Mouse (Mus musculus) intestine, postnatal 0 days (tissue): ENCODE data around the gene Mlana. TPM values are rescaled to one million over a fixed set of nuclear protein-coding genes. Genes with fewer than 3 reads are reported as not detected.

ENCODE experiments used
- ATAC-seq: fragments of 200-750 bp; cut with Nextera tagmentation; 2 replicates; pipeline ENCODE4 v1.8.0; 2017; ENCODE audit warnings: mild to moderate bottlenecking, moderate TSS enrichment, moderate library complexity
- H3K27ac ChIP-seq: fragments of 300-500 bp; sonication (generic); 2 replicates; pipeline ENCODE4 v1.5.1; 2014; ENCODE audit warnings: mild to moderate bottlenecking, low read depth, low read length, moderate library complexity
- H3K27me3 ChIP-seq: fragments of 300-500 bp; sonication (generic); replicated peaks from 2 replicates; pipeline ENCODE4 v1.6.1; 2014; ENCODE audit warnings: low read length, mixed read lengths; ENCODE audit not compliant: control insufficient read depth, insufficient read depth
- H3K36me3 ChIP-seq: fragments of 300-500 bp; sonication (generic); 2 replicates; pipeline ENCODE4 v1.6.1; 2014; ENCODE audit warnings: mild to moderate bottlenecking, moderate library complexity; ENCODE audit not compliant: control insufficient read depth, insufficient read depth
- H3K4me1 ChIP-seq: fragments of 300-500 bp; sonication (generic); replicated peaks from 2 replicates; pipeline ENCODE4 v1.6.1; 2014; ENCODE audit warnings: antibody characterized with exemption, low read length, mixed read lengths; ENCODE audit not compliant: control insufficient read depth, insufficient read depth
- H3K4me2 ChIP-seq: fragments of 300-500 bp; sonication (generic); replicated peaks from 2 replicates; pipeline ENCODE4 v1.6.1; 2014; ENCODE audit warnings: low read depth, mild to moderate bottlenecking, moderate library complexity
- H3K4me3 ChIP-seq: fragments of 300-500 bp; sonication (generic); 2 replicates; pipeline ENCODE4 v1.5.1; 2014; ENCODE audit warnings: low read depth, low read length
- H3K9ac ChIP-seq: fragments of 300-500 bp; sonication (generic); 2 replicates; pipeline ENCODE4 v1.6.1; 2014; ENCODE audit warnings: mild to moderate bottlenecking, low read depth, low read length
- H3K9me3 ChIP-seq: fragments of 300-500 bp; sonication (generic); 2 replicates; pipeline ENCODE4 v1.6.1; 2016; ENCODE audit warnings: mixed run types; ENCODE audit not compliant: control insufficient read depth
- CTCF ChIP-seq: sonication (generic); IDR thresholded peaks from 2 replicates; pipeline ENCODE4 v1.5.1; 2016; ENCODE audit warnings: low read depth, mild to moderate bottlenecking, control low read depth, antibody characterized with exemption, moderate library complexity
- WGBS: fragments of 180-500 bp; shearing (Covaris S2); extraction: QIAGEN DNeasy Blood & Tissue Kit; methylation state at CpG from one replicate; pipeline ENCODE4 v1.1.7; 2014; 5-methylcytosine and 5-hydroxymethylcytosine counted together
- polyA plus RNA-seq: library from polyadenylated mRNA; unstranded; fragments of >200 nt; fragmentation: Nextera tagmentation; extraction: Ambion mirVana; gene quantifications from 2 replicates; pipeline ENCODE4 v1.2.1, GENCODE M21; 2015

The Mlana gene
- polyA plus RNA-seq, 1 experiment from 2014 or later = 2.7 TPM

DNA sequence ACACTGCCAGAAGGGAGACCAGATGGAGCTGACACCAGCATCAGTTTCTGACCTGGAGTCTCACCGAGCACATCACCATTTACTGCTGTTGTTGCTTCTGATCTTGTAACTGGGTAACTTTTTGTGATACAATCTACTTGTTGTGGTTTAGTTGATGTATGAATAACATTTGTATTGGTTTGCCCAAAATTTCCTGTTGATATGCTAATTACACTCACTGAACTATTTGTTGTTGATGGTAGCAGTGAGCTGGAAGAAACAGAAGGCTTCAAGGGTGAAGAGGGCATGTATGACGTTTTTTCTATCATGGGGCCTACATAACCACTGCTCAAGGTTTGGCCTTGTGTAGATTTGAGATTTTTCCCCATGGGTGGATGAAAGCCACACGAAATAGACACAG, 20.2 kb downstream of the Mlana start:
- Histone ChIP-seq H3K27ac (no peak overlapping the region), H3K36me3 (peaks cover 27% of the 10 kb centered on the region), H3K4me1 (no peaks in the 10 kb centered on the region; the same call in 1 of the 2 replicates), H3K4me2 (no peak overlapping the region), H3K9ac (no peak overlapping the region), H3K4me3 (no peak overlapping the region), H3K9me3 (no peaks in the 10 kb centered on the region), H3K27me3 (no peaks in the 10 kb centered on the region)
- ATAC-seq = no peak
- no peak for TF ChIP-seq CTCF
- 86% methylated on average over 3 of the region's 3 CpGs for WGBS

GRCm38 (mm10) chr19:29718476-29718875, 20.9 kb downstream of the Mlana start:
- H3K9me3 ChIP-seq = no peaks in the 10 kb centered on the region
- no peaks in the 10 kb centered on the region for H3K27me3 ChIP-seq
- peaks cover 29% of the 10 kb centered on the region for H3K36me3 ChIP-seq
- H3K4me1 ChIP-seq = no peaks in the 10 kb centered on the region; the same call in 1 of the 2 replicates
- TF ChIP-seq CTCF = no peak
- ATAC-seq = no peak
- no peak overlapping the region for H3K4me3 ChIP-seq
- 94% methylated on average over 3 of the region's 3 CpGs for WGBS
- H3K4me2 ChIP-seq = no peak overlapping the region
- no peak overlapping the region for H3K27ac ChIP-seq
- no peak overlapping the region for H3K9ac ChIP-seq

GRCm38 (mm10) chr19:29735421-29735820, 37.8 kb downstream of the Mlana start:
- Histone ChIP-seq H3K36me3 (no peaks in the 10 kb centered on the region), H3K27ac (no peak overlapping the region), H3K4me1 (no peaks in the 10 kb centered on the region), H3K4me2 (no peak overlapping the region), H3K9ac (no peak overlapping the region), H3K27me3 (no peaks in the 10 kb centered on the region), H3K9me3 (no peaks in the 10 kb centered on the region), H3K4me3 (no peak overlapping the region)
- no peak for TF ChIP-seq CTCF
- ATAC-seq = no peak
- 90% methylated on average over 3 of the region's 3 CpGs for WGBS

GRCm38 (mm10) chr19:29739608-29740007, 42.0 kb downstream of the Mlana start:
- H3K4me3 ChIP-seq = no peak overlapping the region
- peak; percentile 56 for TF ChIP-seq CTCF
- ATAC-seq = no peak
- no peak overlapping the region for H3K27ac ChIP-seq
- WGBS = 93% methylated on average over 2 of the region's 2 CpGs
- no peak overlapping the region for H3K4me2 ChIP-seq
- no peaks in the 10 kb centered on the region for H3K9me3 ChIP-seq
- no peak overlapping the region for H3K9ac ChIP-seq
- no peaks in the 10 kb centered on the region for H3K4me1 ChIP-seq
- no peaks in the 10 kb centered on the region for H3K27me3 ChIP-seq
- H3K36me3 ChIP-seq = no peaks in the 10 kb centered on the region

DNA sequence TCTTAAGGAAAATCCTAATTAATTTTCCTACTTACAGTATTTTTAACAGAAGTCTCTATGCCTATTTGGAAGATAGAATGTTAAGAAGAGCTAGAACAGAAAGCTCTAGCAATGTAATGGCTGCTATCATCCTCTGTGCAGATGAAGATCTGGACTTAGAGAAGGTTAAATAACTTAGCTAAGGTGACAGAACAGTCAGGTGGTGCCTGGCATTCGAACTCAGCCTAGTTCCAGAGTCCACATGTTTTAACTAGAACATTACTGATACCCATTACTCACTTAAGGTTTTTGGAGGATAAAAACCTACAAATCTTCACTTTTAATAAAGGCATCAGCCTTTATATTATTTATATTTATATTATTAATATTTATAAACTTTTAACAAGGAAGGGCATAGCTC, 43.0 kb downstream of the Mlana start:
- 46% methylated on average over 1 of the region's 1 CpGs for WGBS
- TF ChIP-seq CTCF = no peak
- ATAC-seq = no peak
- Histone ChIP-seq H3K9ac (no peak overlapping the region), H3K9me3 (no peaks in the 10 kb centered on the region), H3K27ac (no peak overlapping the region), H3K36me3 (no peaks in the 10 kb centered on the region), H3K4me3 (no peak overlapping the region), H3K4me2 (no peak overlapping the region), H3K4me1 (no peaks in the 10 kb centered on the region), H3K27me3 (no peaks in the 10 kb centered on the region)

- Histone ChIP-seq H3K27me3 (no peaks in the 10 kb centered on the region), H3K4me3 (peak overlapping the region; percentile 29), H3K4me2 (peak overlapping the region; percentile 46), H3K9ac (no peak overlapping the region), H3K36me3 (no peaks in the 10 kb centered on the region), H3K4me1 (no peaks in the 10 kb centered on the region), H3K27ac (peak overlapping the region; percentile 35; the same call in 1 of the 2 replicates), H3K9me3 (no peaks in the 10 kb centered on the region)
- TF ChIP-seq CTCF = no peak
- 37% methylated on average over 5 of the region's 5 CpGs for WGBS
- no peak for ATAC-seq
Measured at GRCm38 (mm10) chr19:29743531-29743930, 45.9 kb downstream of the Mlana start.

DNA sequence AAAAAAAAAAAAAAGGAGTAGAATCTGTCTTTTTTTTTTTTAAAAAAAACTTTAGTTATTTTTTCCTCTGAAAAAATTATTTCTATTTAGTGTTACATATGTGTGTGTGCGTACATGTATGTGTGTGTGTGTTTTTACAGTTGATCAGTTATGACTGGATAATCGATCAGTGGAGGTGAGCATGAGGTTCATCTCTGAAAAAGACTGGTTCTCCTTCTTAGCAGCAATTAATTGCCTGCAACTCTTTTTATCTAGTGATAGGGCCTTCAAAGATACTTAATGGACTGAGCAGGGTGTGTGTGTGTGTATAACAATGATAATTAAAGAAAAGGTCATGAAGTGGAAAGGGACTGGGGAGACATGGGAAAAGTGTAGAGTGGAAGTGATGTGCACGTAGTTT, 53.4 kb downstream of the Mlana start:
- Histone ChIP-seq H3K36me3 (no peaks in the 10 kb centered on the region), H3K9me3 (no peaks in the 10 kb centered on the region), H3K27ac (no peak overlapping the region), H3K27me3 (no peaks in the 10 kb centered on the region), H3K4me3 (no peak overlapping the region), H3K4me2 (no peak overlapping the region), H3K9ac (no peak overlapping the region), H3K4me1 (no peaks in the 10 kb centered on the region)
- no peak for TF ChIP-seq CTCF
- no peak for ATAC-seq
- 85% methylated on average over 3 of the region's 3 CpGs for WGBS
